Mouse (Mus musculus) myocyte (in vitro differentiated cells): ENCODE measurements around the gene Metap1.

Source experiments
- CEBPB ChIP-seq: IDR thresholded peaks from 2 replicates; pipeline ENCODE4 v1.6.1; 2011; ENCODE audit warnings: mild to moderate bottlenecking, moderate library complexity; ENCODE audit not compliant: poor library complexity, insufficient read depth, severe bottlenecking
- E2F4 ChIP-seq: IDR thresholded peaks from one replicate; pipeline ENCODE4 v1.6.1; 2011; ENCODE audit warnings: mild to moderate bottlenecking, control low read depth, moderate library complexity; ENCODE audit not compliant: insufficient read depth
- MAX ChIP-seq: IDR thresholded peaks from one replicate; pipeline ENCODE4 v1.6.1; 2011; ENCODE audit warnings: low read depth, mild to moderate bottlenecking, control low read depth
- MYOD1 ChIP-seq, 3 experiments: IDR thresholded peaks; one replicate each; pipeline ENCODE4 v1.6.1; 2011; ENCODE audit warnings: control low read depth in 2 of 3, low read depth in 2 of 3, mild to moderate bottlenecking in 2 of 3, moderate library complexity in 1 of 3; ENCODE audit not compliant: insufficient read length in 2 of 3, control insufficient read depth in 1 of 3
- MYOG ChIP-seq, 3 experiments: IDR thresholded peaks; one replicate each; pipeline ENCODE4 v1.6.1; 2011; ENCODE audit warnings: control low read depth in 2 of 3, low read depth in 2 of 3, mild to moderate bottlenecking in 2 of 3; ENCODE audit not compliant: insufficient read length in 2 of 3, control insufficient read depth in 1 of 3, insufficient read depth in 1 of 3
- POLR2A ChIP-seq: IDR thresholded peaks from one replicate; pipeline ENCODE4 v1.6.1; 2011; ENCODE audit warnings: low read depth, mild to moderate bottlenecking, control low read depth, moderate library complexity; ENCODE audit not compliant: insufficient read length
- POLR2AphosphoS2 ChIP-seq: IDR thresholded peaks from one replicate; pipeline ENCODE4 v1.6.1; 2011; ENCODE audit warnings: low read depth, control low read depth; ENCODE audit not compliant: insufficient read length
- REST ChIP-seq: IDR thresholded peaks from one replicate; pipeline ENCODE4 v1.6.1; 2011; ENCODE audit warnings: mild to moderate bottlenecking, control low read depth, moderate library complexity; ENCODE audit not compliant: insufficient read depth, insufficient read length
- SRF ChIP-seq: IDR thresholded peaks from one replicate; pipeline ENCODE4 v1.6.1; 2011; ENCODE audit warnings: low read depth; ENCODE audit not compliant: control insufficient read depth, insufficient read length
- TCF12 ChIP-seq: IDR thresholded peaks from one replicate; pipeline ENCODE4 v1.6.1; 2011; ENCODE audit warnings: mild to moderate bottlenecking, control low read depth; ENCODE audit not compliant: poor library complexity, insufficient read depth, severe bottlenecking
- TCF3 ChIP-seq: IDR thresholded peaks from one replicate; pipeline ENCODE4 v1.6.1; 2011; ENCODE audit warnings: low read depth, control low read depth; ENCODE audit not compliant: insufficient read length
- USF1 ChIP-seq: IDR thresholded peaks from one replicate; pipeline ENCODE4 v1.6.1; 2011; ENCODE audit warnings: low read depth, mild to moderate bottlenecking, control low read depth, moderate library complexity

DNA sequence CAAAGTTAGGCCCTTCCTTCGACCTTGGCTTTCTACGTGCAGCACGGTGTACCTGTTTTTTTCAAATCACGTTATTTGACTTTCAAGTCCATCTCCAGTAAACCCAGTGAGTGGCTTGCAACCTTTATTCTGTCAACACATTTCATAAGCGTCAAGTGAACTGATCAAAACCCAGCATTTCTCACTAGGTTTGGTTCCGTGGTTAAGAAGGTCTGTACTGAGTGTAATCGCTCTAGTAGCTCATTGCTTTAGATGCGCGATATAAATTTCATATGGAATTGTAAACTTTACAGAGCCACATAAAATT, 45.9 kb downstream of the Metap1 start:
- TF ChIP-seq POLR2AphosphoS2 = no peak
- TF ChIP-seq MYOG (IDR thresholded peaks at IDR 0.05; ENCODE audit: control insufficient read depth in 1 of 3, insufficient read depth in 1 of 3, insufficient read length in 2 of 3, low read depth in 2 of 3) = no peak
- TF ChIP-seq TCF12 = no peak
- no peak for TF ChIP-seq USF1
- TF ChIP-seq POLR2A = no peak
- TF ChIP-seq MYOD1 (IDR thresholded peaks at IDR 0.05; ENCODE audit: control insufficient read depth in 1 of 3, insufficient read length in 2 of 3, low read depth in 2 of 3) = no peak
- no peak for TF ChIP-seq MAX
- TF ChIP-seq CEBPB = no peak
- TF ChIP-seq REST = no peak
- TF ChIP-seq SRF = no peak
- no peak for TF ChIP-seq E2F4
- TF ChIP-seq TCF3 = no peak
